Mouse (Mus musculus) limb, embryonic 10.5 days (tissue): ENCODE results near the gene Mageb4. TPM values are rescaled to one million over a fixed set of nuclear protein-coding genes. Genes with fewer than 3 reads are reported as not detected.
"Not testable (repeated sequence)": the region's sequence is repeated elsewhere in the genome, so short reads cannot be mapped to it uniquely, and the experiment has no call there.

Experiments used
- DNase-seq: peaks from one replicate; pipeline ENCODE4 v3.0.0-alpha.2; 2017; ENCODE audit warnings: low spot score
- H3K27ac ChIP-seq: fragments of 300-500 bp; sonication (generic); 2 replicates; pipeline ENCODE4 v1.5.1; 2016; ENCODE audit warnings: mild to moderate bottlenecking
- H3K27me3 ChIP-seq: fragments of 300-500 bp; sonication (generic); 2 replicates; pipeline ENCODE4 v1.6.1; 2016; ENCODE audit warnings: low read depth, mild to moderate bottlenecking; ENCODE audit not compliant: poor library complexity, severe bottlenecking
- H3K36me3 ChIP-seq: fragments of 300-500 bp; sonication (generic); 2 replicates; pipeline ENCODE4 v1.6.1; 2016; ENCODE audit warnings: mild to moderate bottlenecking, moderate library complexity
- H3K4me1 ChIP-seq: fragments of 300-500 bp; sonication (generic); 2 replicates; pipeline ENCODE4 v1.6.1; 2016
- H3K4me3 ChIP-seq: fragments of 300-500 bp; sonication (generic); 2 replicates; pipeline ENCODE4 v1.5.1; 2016; ENCODE audit warnings: mild to moderate bottlenecking, moderate library complexity
- H3K9me3 ChIP-seq: fragments of 300-500 bp; sonication (generic); replicated peaks from 2 replicates; pipeline ENCODE4 v1.6.1; 2016; ENCODE audit warnings: mild to moderate bottlenecking
- WGBS: fragments of 180-500 bp; shearing (Covaris S2); methylation state at CpG from one replicate; pipeline ENCODE4 v1.1.7; 2016; 5-methylcytosine and 5-hydroxymethylcytosine counted together
- polyA plus RNA-seq: library from polyadenylated mRNA; unstranded; fragments of >200 nt; fragmentation: Nextera tagmentation; extraction: Ambion mirVana; gene quantifications from 2 replicates; pipeline ENCODE4 v1.2.1, GENCODE M21; 2016

Mageb4 gene
- polyA plus RNA-seq: not detected in 2 replicates

DNA sequence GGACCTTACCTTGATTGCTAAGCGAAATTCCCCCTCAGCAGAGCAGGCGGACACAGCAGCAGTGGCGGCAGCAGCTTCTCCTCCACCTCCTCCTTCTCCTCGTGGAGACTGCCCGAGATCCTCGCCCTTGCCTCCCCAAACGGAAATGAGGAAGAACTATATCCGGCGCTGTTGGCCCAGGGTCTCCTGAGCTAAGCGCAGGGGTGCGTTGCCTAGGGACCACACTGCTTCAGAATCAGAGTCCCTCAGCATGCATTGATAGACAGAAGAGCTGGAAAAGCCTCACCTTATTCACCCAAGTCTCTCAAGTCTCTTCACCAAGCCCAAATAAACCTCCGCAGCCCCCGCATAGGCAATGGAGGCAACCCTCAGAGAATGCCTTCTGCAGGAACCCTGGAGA lies at the start of gene Mageb4:
Gene Mageb4 (minus strand): TSS at position 101 of the 400 bp plus-strand sequence.
- not testable (repeated sequence) for DNase-seq, H3K4me1 ChIP-seq
- WGBS: no CpG with 5 or more reads among the region's 13 CpGs

DNA sequence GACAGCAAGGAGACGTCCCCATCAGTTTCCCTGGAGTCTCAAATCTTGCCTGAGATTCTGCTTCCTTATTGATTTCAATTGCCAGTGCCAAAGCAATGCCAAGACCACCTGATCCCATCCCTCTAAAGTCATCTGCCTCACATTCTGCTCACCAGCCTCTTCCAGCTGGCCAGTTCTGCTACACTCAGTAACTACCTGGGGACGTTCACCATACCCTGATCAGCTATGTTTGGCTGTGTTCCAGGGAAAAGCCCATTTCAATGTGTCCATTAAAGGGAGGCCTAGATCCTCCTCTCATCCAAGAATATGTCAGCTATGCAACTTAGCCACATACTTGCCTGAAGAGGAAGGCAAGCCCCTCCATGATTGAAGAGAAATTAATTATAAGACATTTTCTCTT lies 20.3 kb downstream of the Mageb4 start:
- 78% methylated on average over 1 of the region's 2 CpGs for WGBS
- H3K4me1 ChIP-seq, H3K27ac ChIP-seq, H3K4me3 ChIP-seq, H3K36me3 ChIP-seq, H3K9me3 ChIP-seq, H3K27me3 ChIP-seq, DNase-seq: not testable (repeated sequence)

More for the DNA sequence above, at the start of gene Mageb4:
- H3K9me3 ChIP-seq, H3K36me3 ChIP-seq, H3K27ac ChIP-seq, H3K4me3 ChIP-seq, H3K27me3 ChIP-seq: not testable (repeated sequence)

DNA sequence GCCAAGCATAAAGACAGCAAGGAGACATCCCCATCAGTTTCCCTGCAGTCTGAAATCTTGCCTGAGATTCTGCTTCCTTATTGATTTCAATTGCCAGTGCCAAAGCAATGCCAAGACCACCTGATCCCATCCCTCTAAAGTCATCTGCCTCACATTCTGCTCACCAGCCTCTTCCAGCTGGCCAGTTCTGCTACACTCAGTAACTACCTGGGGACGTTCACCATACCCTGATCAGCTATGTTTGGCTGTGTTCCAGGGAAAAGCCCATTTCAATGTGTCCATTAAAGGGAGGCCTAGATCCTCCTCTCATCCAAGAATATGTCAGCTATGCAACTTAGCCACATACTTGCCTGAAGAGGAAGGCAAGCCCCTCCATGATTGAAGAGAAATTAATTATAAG lies 58.9 kb downstream of the Mageb4 start:
- H3K4me3 ChIP-seq, H3K9me3 ChIP-seq, DNase-seq, H3K27me3 ChIP-seq, H3K27ac ChIP-seq, H3K36me3 ChIP-seq, H3K4me1 ChIP-seq: not testable (repeated sequence)
- no CpG with 5 or more reads among the region's 1 CpGs for WGBS

DNA sequence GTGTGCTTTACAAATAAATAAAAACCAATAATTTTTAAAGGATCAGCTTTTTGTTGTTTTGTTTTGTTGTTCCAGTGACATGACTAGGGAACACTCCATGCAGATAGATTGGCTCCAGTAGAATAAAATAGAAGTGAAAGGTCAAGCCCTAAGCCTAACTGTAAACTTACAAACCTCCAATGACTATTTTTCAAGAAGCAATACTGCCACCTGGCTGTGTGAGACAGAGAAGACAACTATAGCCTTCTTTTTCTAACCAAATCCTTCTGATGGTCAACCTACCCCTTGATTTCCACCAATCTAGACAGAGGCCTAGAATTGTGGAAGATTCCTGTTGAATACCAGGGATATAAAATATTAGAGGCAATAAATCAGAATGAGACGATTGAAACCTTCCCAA lies 67.6 kb downstream of the Mageb4 start:
- 43% methylated on average over 1 of the region's 1 CpGs for WGBS
- H3K4me1 ChIP-seq: no peaks in the 10 kb centered on the region
- H3K9me3 ChIP-seq: no peaks in the 10 kb centered on the region
- DNase-seq: no peak
- H3K27ac ChIP-seq: no peak overlapping the region
- no peaks in the 10 kb centered on the region for H3K36me3 ChIP-seq
- H3K4me3 ChIP-seq: no peak overlapping the region
- H3K27me3 ChIP-seq: no peaks in the 10 kb centered on the region

Other genes starting within 250 kb of the Mageb4 start
- 0.82 and 1.3 TPM in 2 replicates for gene Nr0b1, start 113.3 kb downstream of the Mageb4 start, polyA plus RNA-seq